Mouse (Mus musculus) cerebellum, adult 11 months (tissue): ENCODE results near the gene Prkar2b.
A peak's percentile ranks its signal among the peaks of the same experiment; 100 is the strongest.

Experiments
- DNase-seq: peaks from one replicate; pipeline ENCODE4 v3.0.0; 2022

Gene Prkar2b

DNA sequence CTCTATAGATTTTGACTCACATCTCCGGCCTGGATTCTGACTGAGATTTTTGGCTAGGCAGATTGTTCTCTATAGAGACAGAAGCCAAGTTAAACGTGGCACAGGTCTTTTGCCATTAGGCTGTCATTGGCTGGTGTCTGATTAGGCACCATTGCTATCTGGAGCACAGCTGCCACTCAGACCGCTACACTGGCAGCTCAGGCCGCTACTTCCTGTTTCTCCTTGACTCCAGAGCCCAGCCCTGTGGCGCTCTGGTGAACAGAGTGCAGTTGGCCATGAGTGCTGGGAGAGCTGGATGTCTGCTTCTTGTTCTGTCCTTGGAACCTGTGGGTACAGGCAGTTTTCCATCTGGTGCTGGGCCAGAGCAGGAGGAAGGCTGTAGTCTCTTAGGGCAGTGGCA is 143.9 kb downstream of the Prkar2b start:
- peak; percentile 79 for DNase-seq

DNA sequence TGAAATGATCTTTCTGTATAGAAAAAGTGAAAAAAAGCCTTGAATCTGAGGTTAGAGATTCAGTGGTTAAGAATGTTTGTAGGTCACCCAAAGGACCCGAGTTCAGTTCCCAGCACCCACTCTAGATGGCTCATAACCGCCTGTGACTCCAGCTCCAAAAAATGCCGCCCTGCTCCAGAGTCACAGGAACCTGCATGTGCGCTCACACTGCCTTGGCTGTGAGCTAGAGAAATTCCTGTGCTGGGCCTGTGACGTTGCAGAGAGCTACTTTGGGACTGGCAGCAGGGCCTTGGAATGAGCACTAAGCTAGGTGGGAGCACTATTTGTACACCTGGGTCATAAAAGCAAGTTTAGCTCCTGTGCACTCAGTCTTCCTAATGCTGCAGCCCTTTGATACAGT is 144.4 kb downstream of the Prkar2b start:
- DNase-seq, result no peak

DNA sequence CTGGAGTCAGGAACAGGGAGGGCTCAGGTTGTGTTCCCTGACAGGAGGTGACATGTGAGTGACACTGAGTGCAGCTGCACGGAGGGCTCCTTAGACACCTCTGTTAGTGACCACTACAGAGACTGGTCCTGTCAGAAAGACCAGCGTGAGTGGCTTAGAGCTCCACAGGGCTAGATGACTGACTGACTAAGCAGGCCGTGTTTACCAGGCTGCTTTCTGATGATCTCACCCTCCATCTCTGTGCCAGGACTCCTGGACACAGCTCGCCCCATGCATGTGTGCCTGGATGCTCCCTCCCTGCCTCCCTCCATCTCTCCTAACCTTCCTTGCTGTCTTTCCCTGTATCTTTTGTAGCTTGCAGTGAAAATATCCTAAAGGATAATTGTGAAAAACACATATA is 147.5 kb downstream of the Prkar2b start:
- DNase-seq, result peak; percentile 81

DNA sequence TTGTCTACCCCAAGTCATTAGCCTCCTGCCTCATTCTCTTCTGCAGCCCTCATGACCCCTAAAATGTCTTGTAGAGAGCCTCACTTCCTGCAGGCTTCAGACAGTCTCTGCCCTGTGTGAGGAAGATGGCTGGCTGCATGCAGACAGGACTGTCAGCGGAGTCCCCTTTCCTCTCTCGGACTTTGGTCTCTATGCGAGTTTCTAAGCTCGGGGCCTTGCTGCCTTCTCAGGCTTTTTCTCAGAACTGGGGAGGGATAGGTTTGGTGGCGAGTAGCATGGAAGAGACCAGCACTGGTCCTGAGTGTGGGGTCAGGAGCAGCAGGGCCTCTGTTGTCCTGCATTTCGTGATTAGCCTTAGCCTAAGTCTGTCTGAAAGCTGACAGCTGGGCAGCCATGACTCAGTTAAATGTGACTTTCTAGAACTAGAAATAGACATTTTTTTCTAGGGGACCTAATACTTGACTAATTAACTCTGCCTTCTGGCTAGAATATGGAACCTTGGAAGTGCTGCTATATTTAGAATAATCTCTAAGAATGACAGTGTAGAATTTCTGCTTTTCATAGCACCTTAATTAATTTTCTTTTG is 148.0 kb downstream of the Prkar2b start:
- no peak for DNase-seq
